Mouse (Mus musculus): ENCODE measurements around the gene Cdr2l. TPM values are rescaled to one million over a fixed set of nuclear protein-coding genes. Genes with fewer than 3 reads are reported as not detected.

The Cdr2l gene
- total RNA-seq (2012; rRNA removed): 8.5 and 10.4 TPM in 2 replicates

DNA sequence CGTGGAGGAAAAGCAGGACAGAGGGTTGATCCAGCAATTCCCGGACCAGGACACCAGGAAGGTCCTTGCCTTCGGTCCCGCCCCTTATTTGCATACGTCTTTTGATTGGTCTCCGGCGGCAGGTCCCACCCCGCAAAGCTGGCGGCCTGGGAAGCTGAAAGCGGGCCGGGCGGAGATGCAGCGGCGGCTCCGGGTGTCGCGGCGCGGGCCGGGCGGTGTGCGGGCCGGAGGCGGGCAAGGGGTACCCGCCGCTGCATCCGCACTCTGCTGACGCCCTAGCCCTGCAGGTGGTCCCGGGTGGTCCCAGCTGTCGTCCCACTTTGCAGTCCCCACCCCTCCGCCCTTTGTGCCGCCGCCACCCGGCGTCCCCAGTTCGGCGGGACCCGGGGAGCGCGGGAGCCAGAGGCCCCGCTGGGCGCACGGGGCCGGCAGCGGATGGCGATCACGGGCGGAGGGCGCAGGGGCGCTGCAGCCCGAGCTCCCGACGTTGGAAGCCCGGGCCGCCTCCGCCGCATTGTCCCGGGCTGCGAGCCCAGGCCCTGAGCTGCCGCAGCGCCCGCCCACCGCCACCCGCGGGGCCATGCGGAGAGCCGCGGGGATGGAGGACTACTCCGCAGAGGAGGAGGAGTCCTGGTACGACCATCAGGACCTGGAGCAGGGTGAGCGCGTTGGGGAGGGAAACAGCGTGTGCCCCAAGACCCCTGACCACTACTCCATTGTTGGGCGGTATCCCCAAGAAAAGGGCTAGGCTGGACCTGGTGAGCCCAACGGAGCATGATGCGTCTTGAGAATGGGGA is at the start of gene Cdr2l:
Gene Cdr2l (plus strand): TSS at position 174 of the 797 bp plus-strand sequence.
- Histone ChIP-seq H3K9ac (ENCODE audit: insufficient read depth, low read depth, low read length, poor library complexity, severe bottlenecking) (peak within 1 kb of the TSS; percentile 78), H3K4me3 (ENCODE audit: insufficient read depth in 1 of 2, low read depth in 1 of 2, low read length in 2 of 2, poor library complexity in 1 of 2, severe bottlenecking in 1 of 2) (peak within 1 kb of the TSS; percentile 79 to 89), H3K9me3 (ENCODE audit: control insufficient read depth, insufficient read depth, low read depth, low read length) (no peaks in the 10 kb centered on the region), H3K27ac (ENCODE audit: insufficient read depth, low read depth, low read length, poor library complexity, severe bottlenecking) (no peak within 1 kb of the TSS), H3K4me1 (ENCODE audit: control insufficient read depth in 2 of 2, insufficient read depth in 2 of 2, low read length in 2 of 2, poor library complexity in 1 of 2) (peaks cover 0 to 19% of the 10 kb centered on the region in 2 experiments; a peak in 2 of 4 replicates), H3K36me3 (ENCODE audit: control insufficient read depth, insufficient read depth, low read length, poor library complexity, severe bottlenecking) (no peaks in the 10 kb centered on the region)
- peak; percentile 52; the same call in 1 of the 2 replicates for TF ChIP-seq HCFC1 (IDR thresholded peaks at IDR 0.05; ENCODE audit: borderline replicate concordance, insufficient read depth, low read length)
- no peak for TF ChIP-seq MAFK (IDR thresholded peaks at IDR 0.05; ENCODE audit: insufficient read depth, low read depth, low read length)
- no peak for TF ChIP-seq CHD2 (IDR thresholded peaks at IDR 0.05; ENCODE audit: low read depth, low read length)
- in situ Hi-C loops (cut with MboI; ENCODE audit: low sequenced_read_pairs in 2 of 2, unreplicated experiment in 2 of 2): no loop called here
- DNase-seq (ENCODE audit: low read depth, low spot score): peak; percentile 84

- Histone ChIP-seq H3K27ac (ENCODE audit: insufficient read depth, low read depth, low read length, poor library complexity, severe bottlenecking) (no peak within 1 kb of the TSS), H3K36me3 (ENCODE audit: control insufficient read depth, insufficient read depth, low read length, poor library complexity, severe bottlenecking) (no peaks in the 10 kb centered on the region), H3K9me3 (ENCODE audit: control insufficient read depth, insufficient read depth, low read depth, low read length) (no peaks in the 10 kb centered on the region), H3K4me1 (ENCODE audit: control insufficient read depth in 2 of 2, insufficient read depth in 2 of 2, low read length in 2 of 2, poor library complexity in 1 of 2) (no peaks in the 10 kb centered on the region), H3K9ac (ENCODE audit: insufficient read depth, low read depth, low read length, poor library complexity, severe bottlenecking) (no peak within 1 kb of the TSS), H3K4me3 (ENCODE audit: insufficient read depth in 1 of 2, low read depth in 1 of 2, low read length in 2 of 2, poor library complexity in 1 of 2, severe bottlenecking in 1 of 2) (peak within 1 kb of the TSS in 1 of 2 experiments; percentile 15; a peak in 1 of 4 replicates)
- TF ChIP-seq MAFK (IDR thresholded peaks at IDR 0.05; ENCODE audit: insufficient read depth, low read depth, low read length) (no peak), HCFC1 (IDR thresholded peaks at IDR 0.05; ENCODE audit: borderline replicate concordance, insufficient read depth, low read length) (no peak), CHD2 (IDR thresholded peaks at IDR 0.05; ENCODE audit: low read depth, low read length) (no peak), ZNF384 (IDR thresholded peaks at IDR 0.05; ENCODE audit: low read depth, low read length) (no peak), ZC3H11A (IDR thresholded peaks at IDR 0.05; ENCODE audit: borderline replicate concordance, low read depth, low read length) (no peak)
- no peak for DNase-seq (ENCODE audit: low read depth, low spot score)
- in situ Hi-C loops (cut with MboI; ENCODE audit: low sequenced_read_pairs in 2 of 2, unreplicated experiment in 2 of 2): no loop called here
These were observed 47.2 kb upstream of the Cdr2l start, which contains the start of gene Otop3 for GRCm38 (mm10) chr11:115334531-115334930. TSS of gene Otop3 (plus strand) at chr11:115334731.

DNA sequence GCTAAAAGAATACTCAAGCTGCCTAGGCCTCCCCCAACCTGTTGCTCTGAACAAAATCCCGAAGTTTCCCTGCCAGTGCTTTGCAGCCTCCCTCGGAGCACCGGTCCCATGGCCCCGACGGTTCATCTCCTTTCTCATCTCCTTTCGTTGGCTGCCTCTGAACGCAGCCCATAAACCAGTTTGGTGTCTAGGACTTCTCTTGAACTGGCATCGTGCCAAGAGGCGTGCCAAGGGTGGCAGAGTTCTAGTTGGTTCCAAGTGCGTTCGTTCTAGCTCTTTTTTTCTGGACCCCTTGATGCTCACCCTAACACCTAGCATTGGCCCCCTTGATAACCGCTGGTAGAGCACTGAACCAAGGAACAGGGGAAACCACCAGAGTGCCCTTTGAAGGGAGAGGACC is 46.5 kb upstream of the Cdr2l start:
- in situ Hi-C loops (cut with MboI; ENCODE audit: low sequenced_read_pairs in 2 of 2, unreplicated experiment in 2 of 2): no loop called here
- no peak overlapping the region for H3K27ac ChIP-seq (ENCODE audit: insufficient read depth, low read depth, low read length, poor library complexity, severe bottlenecking)

GRCm38 (mm10) chr11:115336115-115336514 is 45.6 kb upstream of the Cdr2l start:
- Histone ChIP-seq H3K36me3 (ENCODE audit: control insufficient read depth, insufficient read depth, low read length, poor library complexity, severe bottlenecking) (no peaks in the 10 kb centered on the region), H3K4me3 (ENCODE audit: insufficient read depth in 1 of 2, low read depth in 1 of 2, low read length in 2 of 2, poor library complexity in 1 of 2, severe bottlenecking in 1 of 2) (no peak overlapping the region), H3K9ac (ENCODE audit: insufficient read depth, low read depth, low read length, poor library complexity, severe bottlenecking) (no peak overlapping the region), H3K27ac (ENCODE audit: insufficient read depth, low read depth, low read length, poor library complexity, severe bottlenecking) (no peak overlapping the region), H3K9me3 (ENCODE audit: control insufficient read depth, insufficient read depth, low read depth, low read length) (no peaks in the 10 kb centered on the region), H3K4me1 (ENCODE audit: control insufficient read depth in 2 of 2, insufficient read depth in 2 of 2, low read length in 2 of 2, poor library complexity in 1 of 2) (no peaks in the 10 kb centered on the region)
- no peak for DNase-seq (ENCODE audit: low read depth, low spot score)
- in situ Hi-C loops (cut with MboI; ENCODE audit: low sequenced_read_pairs in 2 of 2, unreplicated experiment in 2 of 2): no loop called here
- TF ChIP-seq CHD2 (IDR thresholded peaks at IDR 0.05; ENCODE audit: low read depth, low read length) (no peak), ZC3H11A (IDR thresholded peaks at IDR 0.05; ENCODE audit: borderline replicate concordance, low read depth, low read length) (no peak), MAFK (IDR thresholded peaks at IDR 0.05; ENCODE audit: insufficient read depth, low read depth, low read length) (no peak), ZNF384 (IDR thresholded peaks at IDR 0.05; ENCODE audit: low read depth, low read length) (no peak), HCFC1 (IDR thresholded peaks at IDR 0.05; ENCODE audit: borderline replicate concordance, insufficient read depth, low read length) (no peak)

More for the DNA sequence above, 46.5 kb upstream of the Cdr2l start:
- Histone ChIP-seq H3K9ac (ENCODE audit: insufficient read depth, low read depth, low read length, poor library complexity, severe bottlenecking) (no peak overlapping the region), H3K36me3 (ENCODE audit: control insufficient read depth, insufficient read depth, low read length, poor library complexity, severe bottlenecking) (no peaks in the 10 kb centered on the region), H3K9me3 (ENCODE audit: control insufficient read depth, insufficient read depth, low read depth, low read length) (no peaks in the 10 kb centered on the region), H3K4me3 (ENCODE audit: insufficient read depth in 1 of 2, low read depth in 1 of 2, low read length in 2 of 2, poor library complexity in 1 of 2, severe bottlenecking in 1 of 2) (no peak overlapping the region), H3K4me1 (ENCODE audit: control insufficient read depth in 2 of 2, insufficient read depth in 2 of 2, low read length in 2 of 2, poor library complexity in 1 of 2) (no peaks in the 10 kb centered on the region)
- no peak for DNase-seq (ENCODE audit: low read depth, low spot score)
- no peak for TF ChIP-seq HCFC1 (IDR thresholded peaks at IDR 0.05; ENCODE audit: borderline replicate concordance, insufficient read depth, low read length)
- no peak for TF ChIP-seq CHD2 (IDR thresholded peaks at IDR 0.05; ENCODE audit: low read depth, low read length)
- no peak for TF ChIP-seq MAFK (IDR thresholded peaks at IDR 0.05; ENCODE audit: insufficient read depth, low read depth, low read length)
- no peak for TF ChIP-seq ZC3H11A (IDR thresholded peaks at IDR 0.05; ENCODE audit: borderline replicate concordance, low read depth, low read length)
- no peak for TF ChIP-seq ZNF384 (IDR thresholded peaks at IDR 0.05; ENCODE audit: low read depth, low read length)
